Mouse (Mus musculus): ENCODE measurements at regions not wholly inside any gene's neighbourhood (a gene's known extent, or its start where the extent isn't known, plus 50 kb on each side); places are given as distances from the start of the nearest gene placed in this dataset.

DNA sequence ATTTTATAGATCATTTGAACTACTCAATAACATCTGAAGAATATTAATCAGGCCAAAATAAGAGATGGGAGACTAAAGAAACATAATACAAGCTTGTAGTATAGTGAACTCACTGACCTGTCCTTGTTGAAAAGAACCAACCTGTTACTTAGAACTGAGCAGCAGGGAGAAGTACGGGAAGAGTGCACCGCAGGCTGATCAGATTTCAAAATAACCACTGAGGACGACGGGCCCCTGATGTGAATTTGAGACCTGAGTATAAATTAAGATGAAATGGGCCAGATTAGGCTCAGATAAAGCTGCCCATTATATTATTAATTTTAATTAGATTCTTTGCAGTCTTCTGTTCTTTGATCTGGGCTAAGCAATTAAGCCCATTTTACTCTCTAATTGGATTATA, 391.2 kb upstream of the Tyrp1 start:
- no peak for DNase-seq

DNA sequence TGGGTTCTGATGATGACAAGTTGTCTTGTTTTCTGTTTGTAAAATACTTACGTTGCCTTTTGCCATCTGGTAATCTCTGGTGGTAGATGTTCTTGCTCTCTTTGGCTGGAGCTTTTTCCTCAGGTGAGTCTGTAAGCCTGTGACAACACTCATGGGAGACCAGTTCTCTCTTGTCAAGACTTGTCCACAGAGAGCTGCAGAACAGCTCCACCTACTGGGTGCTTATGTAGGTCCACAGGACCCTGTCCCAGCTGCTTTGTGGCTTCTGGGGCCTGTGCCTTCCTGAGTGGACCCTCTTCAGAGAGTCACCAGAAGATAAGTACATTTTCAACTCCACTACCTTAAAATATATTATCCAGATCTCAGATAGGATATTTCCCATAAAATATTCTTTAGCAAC, 370.3 kb upstream of the Tyrp1 start:
- DNase-seq: no peak

DNA sequence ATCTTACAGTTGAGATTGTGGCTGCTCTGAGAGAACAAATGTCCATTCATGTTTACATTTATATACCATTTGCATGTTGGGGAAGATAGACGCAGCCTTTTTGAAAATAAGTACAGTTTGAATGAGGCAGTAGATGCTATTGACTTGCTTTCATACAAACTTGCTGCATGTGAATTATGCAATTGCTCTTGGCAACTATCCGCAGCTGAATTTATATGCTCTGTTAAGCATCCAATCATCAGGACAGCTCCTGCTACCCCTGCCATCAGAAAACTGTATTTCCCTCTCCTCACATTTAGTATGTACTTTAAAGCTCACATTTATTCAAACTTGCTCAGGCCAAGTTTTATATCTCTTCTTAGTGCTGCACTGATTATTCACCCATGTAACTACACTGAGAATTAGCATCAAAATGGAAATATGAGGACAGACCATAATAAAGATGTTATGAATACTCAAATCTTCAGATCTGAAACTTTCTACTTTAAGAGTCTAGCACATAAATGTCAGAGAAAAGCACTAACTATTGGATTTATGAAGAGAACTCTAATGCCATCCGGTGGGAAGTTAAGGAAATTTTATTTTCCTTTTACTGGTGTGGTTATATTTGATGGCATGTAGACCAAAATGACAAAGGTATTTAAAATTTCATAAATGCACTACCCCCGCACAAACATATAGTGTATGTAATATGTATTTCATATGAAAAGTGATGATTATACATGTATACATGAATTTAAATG, 358.0 kb upstream of the Tyrp1 start:
- DNase-seq: no peak

DNA sequence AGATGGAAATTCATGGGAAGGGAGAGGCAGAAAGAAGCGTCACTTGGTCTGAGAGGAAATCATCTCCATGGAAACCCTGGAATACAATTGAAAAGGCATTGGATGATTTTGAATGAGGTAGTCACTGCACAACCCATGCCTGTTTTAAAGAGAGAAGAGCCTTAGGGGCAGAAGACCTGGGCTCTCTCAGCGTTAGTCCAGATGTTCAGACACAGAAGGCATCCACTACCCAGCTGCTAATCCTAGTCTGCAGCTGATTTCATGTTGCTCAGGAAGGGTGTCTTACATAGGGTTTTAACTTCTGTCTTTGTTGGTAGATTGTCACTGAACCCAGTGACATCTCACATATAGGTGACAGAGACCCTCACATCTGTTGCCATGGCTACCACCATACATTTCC, 318.8 kb upstream of the Tyrp1 start:
- no peak for DNase-seq

DNA sequence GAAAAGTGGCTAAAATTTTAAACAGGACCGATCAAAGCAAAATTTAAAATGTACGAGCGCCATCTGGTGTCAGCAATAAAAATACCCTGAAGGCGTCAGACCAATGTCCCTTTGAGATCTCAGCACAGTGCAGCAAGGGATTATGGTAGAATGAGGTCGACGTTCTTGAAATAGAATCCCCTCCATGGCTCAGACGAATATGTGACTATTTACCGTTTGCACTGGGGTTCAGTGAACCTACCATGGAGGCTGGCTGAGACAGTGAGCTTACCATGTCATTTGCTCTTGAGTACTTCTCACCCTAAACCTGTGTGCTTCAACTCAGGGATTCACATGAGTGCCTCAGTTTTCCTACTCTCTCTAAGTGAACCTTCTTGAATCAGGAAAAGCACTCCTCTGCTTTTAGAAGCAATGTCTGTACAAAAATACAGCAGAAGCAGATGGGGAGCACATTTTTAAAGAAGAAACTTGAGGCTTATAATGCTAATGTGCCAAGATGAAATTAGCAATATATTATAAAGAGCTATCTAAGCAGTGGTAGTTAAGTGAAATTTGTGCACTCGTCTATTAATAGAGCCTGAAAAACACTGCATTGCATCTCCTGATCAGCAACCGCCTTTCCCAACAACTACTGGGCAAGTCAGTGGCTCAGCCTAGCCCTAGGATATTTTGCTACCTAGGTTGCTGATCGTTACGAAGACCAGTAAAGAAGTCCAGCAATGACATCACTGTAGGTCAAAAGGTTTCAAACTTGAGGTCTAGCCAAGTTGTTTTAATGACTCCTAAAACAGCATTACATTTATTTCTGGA, 316.2 kb upstream of the Tyrp1 start:
- DNase-seq: peak; percentile 2

DNA sequence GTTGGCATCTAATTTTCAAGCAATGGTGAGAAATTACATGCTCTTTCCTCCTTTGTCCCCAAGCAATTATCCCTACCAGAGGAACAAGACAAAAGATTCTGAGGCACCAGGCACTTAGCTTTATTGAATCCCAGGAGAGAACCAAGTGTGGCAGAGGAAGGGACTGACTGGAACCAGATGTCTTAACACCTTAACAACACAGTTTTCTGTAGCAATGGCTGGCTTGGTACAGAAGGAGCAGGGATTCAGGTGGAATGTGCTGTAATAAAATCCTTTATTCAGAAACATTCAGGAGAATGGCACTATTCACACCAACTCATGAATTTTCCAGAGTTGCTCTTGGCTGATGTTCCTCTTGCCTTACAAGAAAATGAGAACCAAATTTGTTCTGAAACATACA, 315.3 kb upstream of the Tyrp1 start:
- DNase-seq: no peak

DNA sequence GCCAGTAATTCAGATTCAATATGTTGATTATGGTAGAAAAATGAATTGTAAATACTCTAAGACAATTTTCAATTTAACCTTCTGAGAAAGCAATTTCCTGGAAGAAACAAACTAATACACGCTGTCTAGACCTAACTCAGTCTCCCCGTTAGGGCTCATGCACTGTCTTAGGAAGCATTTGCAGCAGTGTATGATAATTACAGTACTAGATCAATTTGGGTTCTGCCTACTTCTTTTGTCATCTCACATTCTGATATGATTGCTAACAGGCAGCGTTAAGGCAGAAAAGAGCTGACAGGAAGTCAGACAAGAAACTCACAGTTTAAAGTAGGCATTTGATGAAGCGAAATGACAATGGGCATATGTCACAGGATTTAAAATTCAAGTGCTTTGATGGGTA, 294.1 kb upstream of the Tyrp1 start:
- DNase-seq: no peak

DNA sequence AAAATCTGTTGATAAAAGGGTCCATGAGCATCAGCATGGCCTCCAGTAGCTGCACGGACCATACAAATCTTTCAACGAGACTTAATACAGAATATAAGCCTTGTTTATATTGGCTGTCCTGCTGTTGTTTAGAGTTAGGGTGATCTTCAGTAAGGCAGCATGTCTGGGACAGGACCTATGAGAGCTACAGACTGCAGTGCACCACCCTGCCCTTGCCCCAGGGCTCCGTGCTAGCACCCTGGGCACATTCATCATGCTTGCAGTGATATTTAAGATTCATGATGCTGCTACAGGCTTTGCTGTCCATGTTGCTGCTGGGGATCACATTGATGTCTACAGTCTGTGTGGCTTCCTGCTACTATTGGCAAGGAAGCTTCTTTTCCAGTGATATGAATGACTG, 288.8 kb upstream of the Tyrp1 start:
- no peak for DNase-seq

DNA sequence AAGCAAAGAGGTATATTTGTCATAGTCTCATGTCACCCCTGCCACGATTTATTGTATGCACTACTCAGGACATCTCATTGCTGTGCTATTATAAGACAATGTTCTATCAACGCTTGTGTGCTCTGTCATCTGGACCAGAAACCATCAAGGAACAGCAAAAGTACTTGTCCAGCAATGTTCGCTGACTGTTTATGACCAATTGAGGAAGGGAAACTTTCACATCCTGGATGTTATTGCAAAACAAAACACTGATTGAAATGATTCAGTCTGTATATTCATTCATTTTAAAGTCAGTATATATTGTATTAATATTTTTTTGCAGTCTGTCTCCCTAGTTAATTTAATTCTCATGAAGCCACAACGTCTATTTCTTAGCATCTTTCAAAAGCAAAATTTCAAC, 244.5 kb upstream of the Tyrp1 start:
- DNase-seq: no peak

DNA sequence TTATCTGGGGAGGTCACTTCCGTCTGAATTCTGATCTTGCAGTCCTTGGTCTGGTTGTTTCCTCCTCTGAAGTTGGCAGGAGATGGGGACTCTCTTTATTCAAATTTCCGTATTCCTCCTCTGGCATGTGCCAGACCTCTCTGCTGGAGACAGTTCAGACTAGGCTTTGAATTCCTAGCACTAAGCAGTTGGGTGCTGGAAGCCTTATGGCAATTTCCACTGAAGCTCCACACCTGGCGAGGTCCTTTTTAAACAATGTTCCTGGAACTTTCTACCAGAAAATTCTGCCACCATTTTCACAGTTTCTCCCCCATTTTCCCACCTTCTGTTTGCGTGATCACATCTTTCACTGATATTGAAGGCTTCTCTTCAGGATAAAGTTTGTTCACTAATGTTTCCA, 205.7 kb upstream of the Tyrp1 start:
- no peak for DNase-seq

DNA sequence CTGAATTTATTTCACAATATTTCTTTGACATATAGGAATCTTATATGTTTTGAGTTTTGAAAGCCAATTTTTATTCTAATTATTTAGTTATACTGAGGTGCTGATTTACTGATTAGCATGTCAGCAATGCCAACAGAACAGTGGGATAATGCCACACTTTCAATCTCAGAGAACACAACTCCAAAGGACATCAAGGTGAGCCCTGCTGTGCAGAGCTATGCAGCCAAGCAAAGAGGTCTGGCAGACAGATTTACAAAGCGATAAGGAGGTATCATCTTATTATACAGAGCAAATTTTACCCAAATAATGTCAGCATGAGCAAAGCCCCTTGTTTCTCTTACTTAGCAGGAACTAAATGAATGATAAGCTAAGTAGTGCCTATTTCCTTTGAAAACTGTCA, 204.7 kb upstream of the Tyrp1 start:
- no peak for DNase-seq

DNA sequence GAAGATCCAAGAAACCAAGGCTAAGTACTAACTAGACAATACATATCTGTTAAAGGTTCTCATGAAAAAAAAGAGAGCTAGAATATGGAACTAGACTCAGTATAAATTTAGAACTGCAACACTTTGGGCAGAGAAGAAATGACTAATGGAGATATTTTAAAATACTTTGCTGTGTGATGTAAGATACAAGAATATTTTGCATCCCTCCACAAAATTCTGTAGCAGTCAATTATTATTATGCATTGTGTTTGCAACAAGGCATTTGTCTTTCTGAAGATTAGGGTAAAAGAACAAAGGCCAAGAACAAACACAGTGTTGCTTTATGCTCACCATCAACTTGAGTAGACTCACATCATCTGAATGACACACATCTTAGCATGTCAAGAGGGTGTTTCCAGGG, 203.7 kb upstream of the Tyrp1 start:
- no peak for DNase-seq

DNA sequence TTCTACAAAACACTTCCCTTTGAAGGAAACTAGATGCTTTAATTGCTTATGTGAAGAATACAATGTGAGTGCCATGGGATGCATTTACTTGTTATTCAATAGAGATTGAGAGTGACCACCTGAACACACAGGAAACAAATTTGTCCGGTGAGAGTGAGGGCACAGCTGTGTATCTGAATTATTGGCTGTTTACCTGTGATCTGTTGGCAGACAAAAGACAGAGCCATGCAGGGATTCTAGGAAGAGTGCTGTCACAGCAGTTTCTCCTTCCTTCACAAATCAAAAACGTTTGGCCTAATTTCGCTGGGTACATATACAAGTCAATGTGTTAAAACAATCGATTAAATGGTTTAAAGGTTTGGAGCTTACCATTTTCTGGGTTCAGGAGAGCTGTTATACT, 202.9 kb upstream of the Tyrp1 start:
- no peak for DNase-seq

DNA sequence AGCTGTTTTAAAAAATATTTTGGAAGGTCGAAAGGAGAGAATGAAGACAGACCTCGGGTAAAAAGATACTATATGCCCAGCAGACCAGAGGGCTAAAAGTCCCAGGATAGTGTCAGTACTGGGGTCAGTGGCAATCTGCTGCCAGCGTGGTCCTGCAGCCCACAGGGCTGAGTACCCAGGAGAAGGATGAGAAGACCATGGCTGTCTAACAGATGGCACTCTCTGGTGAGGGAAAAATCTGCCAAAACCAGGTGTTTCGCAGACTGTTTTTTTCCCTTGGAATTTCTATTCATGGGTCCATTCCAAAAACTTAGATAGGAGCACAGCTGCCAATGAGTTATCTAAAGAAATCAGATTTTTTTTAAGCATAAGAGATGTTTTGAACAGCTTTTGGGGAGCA, 202.5 kb upstream of the Tyrp1 start:
- no peak for DNase-seq

DNA sequence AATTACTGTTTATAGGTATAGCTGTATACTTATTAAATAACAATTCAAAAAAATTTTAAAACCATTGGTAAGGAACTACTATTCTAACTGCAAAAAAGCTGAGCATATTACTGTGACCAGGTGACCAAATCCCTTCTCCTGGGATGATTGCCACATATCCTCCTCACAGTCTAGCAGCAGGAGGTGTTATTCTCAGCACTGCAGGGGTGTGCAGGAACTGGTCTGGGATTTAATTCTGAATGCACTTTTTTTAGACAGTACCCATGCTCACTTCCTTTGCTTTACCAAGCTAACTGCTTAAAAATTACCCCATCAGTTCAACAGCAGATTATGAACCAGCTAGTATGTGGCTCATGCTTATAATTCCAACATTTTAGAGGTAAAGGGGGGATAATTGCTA, 195.5 kb upstream of the Tyrp1 start:
- no peak for DNase-seq

Measured in adrenal gland, postnatal 25 days (tissue).